Mouse (Mus musculus): Measurements from ENCODE around the gene Ifit2.
A peak's percentile ranks its signal among the peaks of the same experiment; 100 is the strongest.

Gene Ifit2

DNA sequence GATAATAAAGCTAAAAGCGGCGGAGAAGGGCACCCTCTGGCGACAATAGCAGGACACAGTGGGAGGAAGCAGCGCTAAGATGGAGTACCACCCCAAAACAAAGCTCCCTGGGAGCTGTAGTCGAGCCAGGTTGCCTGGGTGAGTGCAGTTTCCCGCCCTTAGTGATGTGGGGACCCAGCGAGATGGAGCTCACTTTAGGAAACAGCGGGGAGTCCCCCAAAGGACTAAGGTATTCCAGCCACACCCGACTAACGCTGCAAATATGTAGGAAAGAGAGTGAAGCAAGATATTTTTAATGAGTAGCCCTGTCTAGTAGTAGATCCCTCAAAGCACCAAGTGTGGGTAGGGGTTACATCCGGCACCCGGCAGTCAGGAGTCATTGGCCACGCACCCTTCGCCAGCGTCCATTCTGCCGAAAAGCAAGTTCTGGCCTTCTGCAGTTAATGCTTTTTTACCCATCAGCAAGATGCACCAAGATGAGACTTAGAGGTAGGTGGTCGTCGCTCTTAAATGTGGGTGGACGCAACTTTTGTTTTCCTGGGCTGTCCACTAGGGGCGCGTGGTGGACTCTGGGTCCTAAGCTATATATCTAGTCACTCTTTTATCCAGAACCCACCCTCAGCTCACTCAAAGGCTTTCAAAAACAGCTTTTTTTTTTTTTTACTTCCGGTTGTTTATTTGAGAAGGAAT lies at the start of gene Ifit2:
Gene Ifit2 (plus strand): TSS at position 161 of the 690 bp plus-strand sequence.
- peak; percentile 58 to 69 for DNase-seq (ENCODE audit: low read depth in 2 of 2, low spot score in 2 of 2)

DNA sequence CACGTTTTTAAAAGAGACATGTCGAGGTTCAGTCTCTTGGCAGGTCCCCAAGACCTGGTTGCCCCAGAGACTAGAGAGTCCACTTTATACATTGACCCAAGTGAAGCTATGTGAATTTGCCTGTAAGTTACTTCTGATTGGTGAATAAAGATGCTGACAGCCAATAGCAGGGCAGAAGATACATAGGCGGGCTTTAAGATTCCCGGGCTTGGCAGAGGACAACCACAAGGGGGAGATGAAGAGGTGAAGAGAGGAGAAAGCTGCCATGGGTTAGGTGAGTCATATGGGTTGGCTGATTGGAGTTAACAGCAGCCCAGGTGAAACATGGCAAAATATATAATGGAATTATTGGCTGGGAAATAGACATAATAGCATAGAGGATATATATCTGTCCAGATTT lies 49.7 kb upstream of the Ifit2 start:
- DNase-seq (ENCODE audit: low read depth in 2 of 2, low spot score in 2 of 2): peak; percentile 78 to 87

DNA sequence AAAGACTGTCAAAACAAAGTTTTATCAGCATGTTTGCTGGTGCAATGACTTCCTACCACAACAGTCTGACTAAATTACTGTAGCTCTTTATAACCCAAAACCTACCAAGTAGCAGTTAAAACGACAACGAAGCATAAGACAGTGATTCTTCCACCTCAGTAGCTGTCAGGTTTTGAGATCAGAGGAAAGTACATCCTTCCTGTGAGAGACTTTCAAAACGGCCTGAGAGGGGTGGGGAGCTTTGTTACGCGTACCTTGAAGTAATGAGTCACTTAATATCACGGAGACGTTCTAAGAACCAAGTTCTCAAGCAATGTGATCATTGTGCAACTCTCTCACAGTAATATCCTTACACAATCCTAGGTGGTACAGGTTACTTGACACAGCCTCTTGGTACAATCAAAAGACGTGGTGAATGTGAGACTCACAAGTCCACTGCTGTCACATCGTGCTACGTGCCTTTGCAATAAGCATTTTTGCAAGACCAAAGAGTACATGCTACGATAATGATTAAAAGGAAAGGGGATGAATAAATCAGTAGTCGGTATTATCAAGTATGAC lies 45.3 kb upstream of the Ifit2 start:
- DNase-seq (ENCODE audit: low read depth in 2 of 2, low spot score in 2 of 2): peak in 1 of 2 experiments; percentile 35

DNA sequence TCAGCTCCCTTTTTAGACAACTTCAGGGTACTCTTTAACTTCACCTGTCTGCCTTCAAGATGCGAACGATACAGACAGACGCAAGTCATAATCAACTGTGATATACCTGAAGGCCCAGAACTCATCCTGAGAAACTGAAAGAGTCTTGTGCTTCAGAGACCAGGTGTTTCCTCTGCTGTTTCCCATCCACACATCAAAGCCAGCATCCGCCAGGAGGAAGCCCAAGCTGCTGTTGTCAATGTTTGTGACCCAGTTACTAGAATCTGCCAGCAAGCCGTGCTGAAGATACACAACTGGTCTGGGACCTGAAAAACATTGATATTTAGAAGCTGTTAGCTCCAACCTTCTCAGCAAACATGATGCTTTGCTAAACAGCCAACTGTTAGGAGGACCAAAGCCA lies 39.8 kb upstream of the Ifit2 start:
- peak; percentile 25 to 40 for DNase-seq (ENCODE audit: low read depth in 2 of 2, low spot score in 2 of 2)

DNA sequence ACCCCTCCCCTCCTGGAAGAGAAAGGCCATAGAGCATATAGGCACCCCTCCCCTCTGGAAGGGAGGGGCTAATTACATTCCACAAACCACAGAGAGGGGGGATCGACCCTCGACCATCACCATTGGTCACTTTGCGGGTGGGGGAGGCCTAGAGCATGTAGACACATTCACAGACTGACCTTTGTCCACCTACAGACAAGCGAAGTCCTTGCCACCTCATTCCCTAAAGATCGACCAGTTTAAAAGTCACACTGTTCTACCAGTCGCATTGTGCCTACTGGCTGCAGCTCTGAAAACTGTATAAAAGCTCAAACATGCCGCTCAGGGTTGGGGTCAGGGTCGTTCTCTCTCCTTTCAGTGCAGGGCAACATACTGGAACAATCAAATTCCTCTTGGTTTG lies 39.0 kb upstream of the Ifit2 start:
- no peak for DNase-seq (ENCODE audit: low read depth in 2 of 2, low spot score in 2 of 2)

DNA sequence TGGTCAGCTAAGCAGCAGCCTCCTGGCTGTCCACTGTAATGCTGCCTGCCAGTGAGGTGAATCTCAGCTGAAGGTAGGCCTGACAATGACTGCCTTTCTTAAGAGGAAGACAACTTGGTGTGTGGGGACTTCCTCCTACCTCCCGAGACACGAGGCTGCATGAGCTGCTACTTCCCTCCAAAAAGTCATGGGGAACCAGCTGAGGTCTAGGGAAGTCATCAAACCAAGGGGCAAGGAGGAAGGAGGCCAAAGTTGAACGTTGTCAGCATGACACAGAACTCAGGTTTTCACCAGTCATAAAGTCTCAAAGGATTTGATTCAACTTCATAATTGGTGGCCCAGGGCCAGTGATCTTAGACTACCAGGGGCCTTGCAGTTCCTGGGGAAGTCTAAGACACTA lies 34.8 kb upstream of the Ifit2 start:
- no peak for DNase-seq (ENCODE audit: low read depth in 2 of 2, low spot score in 2 of 2)

DNA sequence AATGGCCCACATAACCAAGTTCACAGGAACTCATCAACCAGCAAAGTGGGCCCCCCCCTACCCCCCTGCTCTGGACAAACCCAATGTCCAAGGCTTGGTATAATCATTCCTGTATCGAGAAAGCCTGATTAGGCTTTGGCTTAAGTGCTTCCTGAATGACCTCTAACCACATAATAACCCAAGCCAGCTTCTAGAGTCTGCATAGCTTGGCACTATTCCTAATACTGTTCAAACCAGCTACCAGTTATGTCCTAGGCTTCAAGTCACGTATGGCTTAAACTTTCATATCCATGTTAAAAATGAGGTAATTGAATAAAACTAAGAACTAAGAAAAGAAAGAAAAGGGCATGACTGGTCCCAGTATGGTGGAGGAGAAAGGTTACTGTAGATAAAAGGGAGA lies 34.1 kb upstream of the Ifit2 start:
- DNase-seq (ENCODE audit: low read depth in 2 of 2, low spot score in 2 of 2): no peak

DNA sequence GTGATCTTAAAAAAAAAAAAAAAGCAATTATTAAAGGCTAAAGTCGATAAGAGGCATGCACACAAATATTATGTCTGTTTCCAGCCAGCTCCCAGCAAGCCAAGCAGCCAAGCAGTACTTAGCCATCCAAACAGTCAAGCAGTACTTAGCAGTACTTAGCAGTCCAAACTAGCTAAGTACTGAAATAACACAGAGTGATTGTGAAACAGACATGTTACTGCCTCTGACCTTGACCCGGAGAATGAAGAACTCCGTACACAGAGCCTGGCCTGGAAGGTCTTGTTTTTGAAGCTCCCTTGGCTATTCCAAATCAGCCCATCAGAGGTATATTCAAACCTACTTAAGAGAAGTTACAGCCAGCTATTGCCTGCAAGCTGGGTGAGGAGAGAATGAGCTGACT lies 33.3 kb upstream of the Ifit2 start:
- no peak for DNase-seq (ENCODE audit: low read depth in 2 of 2, low spot score in 2 of 2)

DNA sequence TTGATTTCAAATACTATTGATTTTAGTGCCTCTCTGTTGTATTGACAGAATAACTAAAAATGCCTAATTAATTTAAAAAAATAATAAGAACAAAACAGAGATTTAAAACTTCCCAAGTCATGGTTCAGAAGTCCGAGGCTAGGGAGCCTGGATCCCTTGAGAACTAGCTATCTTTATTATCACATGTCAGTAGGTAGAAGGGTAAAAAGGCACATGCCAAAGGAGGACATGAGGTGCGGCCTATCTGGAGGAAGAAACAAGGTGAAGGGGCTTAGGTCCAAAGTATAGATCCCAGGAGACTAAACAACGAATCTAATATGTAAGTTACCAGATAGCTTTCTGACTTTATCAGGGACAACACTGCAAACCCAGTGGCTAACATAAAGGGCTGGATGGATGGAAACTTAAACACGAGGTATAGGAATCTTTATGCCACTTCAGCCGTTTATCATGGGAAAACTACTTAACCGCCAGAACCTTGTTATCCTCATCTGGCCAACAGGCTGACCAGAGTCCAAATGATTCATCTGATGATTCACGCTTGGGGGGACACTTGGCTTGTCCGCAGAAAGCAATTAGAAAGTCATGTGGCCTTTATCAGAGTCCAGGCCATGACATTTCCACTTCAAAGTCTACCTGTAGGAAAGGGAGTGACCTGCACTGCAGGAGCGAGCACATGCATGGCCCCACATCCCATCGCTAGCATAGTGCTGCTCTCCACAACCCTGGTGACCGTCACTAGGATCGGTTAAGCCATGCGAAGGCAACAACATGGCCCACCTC lies 32.5 kb upstream of the Ifit2 start:
- no peak for DNase-seq (ENCODE audit: low read depth in 2 of 2, low spot score in 2 of 2)

DNA sequence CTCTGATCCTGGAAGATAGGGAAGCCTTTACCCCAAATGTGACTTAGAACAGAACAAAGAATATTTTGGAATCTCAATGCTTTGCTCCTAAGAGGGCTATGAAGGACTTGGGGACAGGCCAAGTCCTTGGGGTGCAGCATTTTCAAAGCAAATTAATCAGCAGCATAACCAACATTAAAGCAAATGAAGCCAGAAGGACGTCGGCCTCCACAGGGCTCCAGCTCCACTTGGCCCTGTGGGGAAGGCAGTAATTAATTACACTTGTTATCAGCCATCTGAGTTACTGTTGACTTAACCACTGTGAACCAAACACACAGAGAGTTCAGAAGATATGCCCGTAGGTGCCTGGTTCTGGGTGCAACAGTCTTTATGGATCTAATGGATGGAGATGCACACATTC lies 31.7 kb upstream of the Ifit2 start:
- no peak for DNase-seq (ENCODE audit: low read depth in 2 of 2, low spot score in 2 of 2)

DNA sequence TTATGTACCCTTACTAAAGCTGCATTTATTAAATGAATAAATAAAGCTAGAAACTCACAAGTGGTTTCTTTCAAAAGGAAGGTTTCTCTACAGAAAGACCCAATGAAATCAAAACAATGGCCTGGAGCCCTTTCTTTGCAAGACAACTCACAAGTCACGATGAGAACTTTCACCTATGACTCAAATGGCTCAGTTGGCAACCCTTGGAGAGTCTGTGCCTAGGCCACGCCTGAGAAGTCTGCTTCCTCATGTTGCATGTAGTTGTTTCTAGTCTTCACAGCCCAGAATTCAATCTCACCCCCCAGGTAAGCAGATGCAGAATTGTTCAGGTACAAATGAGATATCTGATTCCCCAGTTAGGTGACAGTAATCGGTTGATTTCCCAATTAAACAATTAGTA lies 30.8 kb upstream of the Ifit2 start:
- DNase-seq (ENCODE audit: low read depth in 2 of 2, low spot score in 2 of 2): no peak

DNA sequence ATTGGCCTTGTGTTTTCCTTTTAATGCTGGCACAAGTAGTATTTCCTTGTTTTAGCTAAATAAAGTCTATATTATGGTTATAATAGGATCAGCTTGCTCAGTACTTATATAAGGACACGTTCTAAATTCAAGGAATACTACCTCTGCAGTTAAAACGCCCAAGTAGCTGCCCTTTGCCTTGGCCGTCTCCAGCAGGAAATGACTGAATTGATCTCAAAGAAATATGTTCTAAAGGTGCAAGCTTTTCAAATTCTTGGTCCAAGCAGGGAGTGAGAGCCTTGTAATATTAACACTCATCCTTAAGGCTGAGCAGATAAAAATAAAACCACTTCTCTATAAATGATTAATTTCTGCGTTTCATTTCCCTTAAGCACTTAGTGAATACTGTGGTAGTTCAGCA lies 30.4 kb upstream of the Ifit2 start:
- no peak for DNase-seq (ENCODE audit: low read depth in 2 of 2, low spot score in 2 of 2)

DNA sequence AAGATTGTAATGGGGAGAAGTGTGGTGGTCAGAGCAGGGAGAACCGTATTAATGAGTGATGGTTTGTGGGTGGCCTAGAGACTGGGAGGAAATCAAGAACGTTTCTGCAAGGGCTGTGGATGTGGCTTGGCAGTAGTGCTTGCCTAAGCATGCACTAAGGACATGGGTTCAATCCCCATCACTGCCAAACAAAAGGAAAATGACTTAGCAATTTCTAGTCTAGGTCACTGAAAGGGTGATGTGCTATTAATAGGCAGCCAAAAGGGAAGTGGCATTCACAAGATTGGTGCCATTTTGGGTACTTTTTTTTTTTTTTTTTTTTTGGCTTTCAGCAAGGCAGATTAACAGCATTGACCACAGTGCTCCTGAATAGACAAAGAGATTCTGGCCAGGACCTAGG lies 29.1 kb upstream of the Ifit2 start:
- no peak for DNase-seq (ENCODE audit: low read depth in 2 of 2, low spot score in 2 of 2)

DNA sequence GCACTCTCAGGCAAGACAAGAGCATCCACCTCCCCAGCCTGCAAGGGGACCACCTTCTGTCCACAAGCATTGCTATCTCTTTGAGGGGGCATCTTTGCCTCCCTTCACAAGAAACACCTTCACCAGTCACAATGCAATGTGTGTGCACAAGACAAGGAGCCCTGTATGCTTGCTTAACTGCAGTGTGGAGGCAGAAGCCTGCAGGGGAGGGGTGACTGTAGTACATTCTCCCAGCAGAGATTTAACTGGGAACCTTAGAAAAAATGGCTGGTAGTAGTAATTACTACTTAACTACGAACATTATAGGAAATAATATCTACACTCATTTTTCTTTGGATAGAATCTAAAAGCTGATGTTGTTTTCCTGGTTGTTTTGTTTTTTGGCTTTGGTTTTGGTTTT lies 28.5 kb upstream of the Ifit2 start:
- DNase-seq (ENCODE audit: low read depth in 2 of 2, low spot score in 2 of 2): no peak

DNA sequence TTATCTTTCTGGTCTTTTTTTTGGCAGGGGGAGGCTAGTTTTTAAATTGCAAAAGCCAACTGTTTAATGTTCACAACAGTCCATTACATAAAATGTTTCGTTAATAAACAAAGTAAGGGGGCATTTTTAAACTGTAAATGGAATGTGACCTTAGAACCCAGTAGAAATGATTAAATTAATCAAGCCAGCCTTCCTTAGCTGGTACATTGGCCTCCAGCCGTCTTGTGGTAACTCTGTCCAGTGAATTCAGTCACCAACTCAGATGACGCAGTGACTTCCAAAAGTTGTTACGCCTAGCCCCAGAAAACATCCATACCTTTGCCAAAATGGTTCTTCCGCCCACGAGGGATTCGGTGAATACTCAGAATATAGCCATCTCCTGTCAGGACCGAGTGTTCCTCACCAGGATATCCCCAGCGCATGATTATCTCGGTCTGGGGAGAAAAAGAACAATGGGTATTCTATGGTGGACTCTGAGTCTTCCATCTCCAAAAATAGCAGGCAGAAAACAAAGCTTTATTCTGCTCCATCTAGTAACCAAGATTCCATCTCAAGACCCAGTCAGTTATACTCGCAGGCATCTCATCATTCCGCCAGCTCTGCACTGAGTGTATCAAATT lies 27.3 kb upstream of the Ifit2 start:
- DNase-seq (ENCODE audit: low read depth in 2 of 2, low spot score in 2 of 2): no peak

DNA sequence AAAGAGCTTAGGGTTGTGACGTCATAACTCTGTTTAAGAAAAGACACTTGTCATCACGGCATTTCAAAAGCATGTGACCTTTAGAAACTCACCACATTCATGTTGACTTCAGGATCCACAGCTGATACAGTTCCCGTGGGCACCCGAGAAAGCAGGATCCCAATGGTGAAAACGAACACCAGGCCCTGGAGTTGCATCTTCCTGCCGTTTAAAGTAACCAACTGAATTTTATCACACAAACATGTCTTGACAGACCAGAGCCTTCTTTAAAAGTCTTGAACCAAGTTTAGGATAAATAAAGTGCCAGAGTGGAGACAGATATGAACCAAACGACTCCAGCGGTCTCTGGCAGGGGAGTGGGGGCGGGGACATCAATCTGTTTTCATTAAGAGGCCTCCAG lies 25.8 kb upstream of the Ifit2 start:
- no peak for DNase-seq (ENCODE audit: low read depth in 2 of 2, low spot score in 2 of 2)

DNA sequence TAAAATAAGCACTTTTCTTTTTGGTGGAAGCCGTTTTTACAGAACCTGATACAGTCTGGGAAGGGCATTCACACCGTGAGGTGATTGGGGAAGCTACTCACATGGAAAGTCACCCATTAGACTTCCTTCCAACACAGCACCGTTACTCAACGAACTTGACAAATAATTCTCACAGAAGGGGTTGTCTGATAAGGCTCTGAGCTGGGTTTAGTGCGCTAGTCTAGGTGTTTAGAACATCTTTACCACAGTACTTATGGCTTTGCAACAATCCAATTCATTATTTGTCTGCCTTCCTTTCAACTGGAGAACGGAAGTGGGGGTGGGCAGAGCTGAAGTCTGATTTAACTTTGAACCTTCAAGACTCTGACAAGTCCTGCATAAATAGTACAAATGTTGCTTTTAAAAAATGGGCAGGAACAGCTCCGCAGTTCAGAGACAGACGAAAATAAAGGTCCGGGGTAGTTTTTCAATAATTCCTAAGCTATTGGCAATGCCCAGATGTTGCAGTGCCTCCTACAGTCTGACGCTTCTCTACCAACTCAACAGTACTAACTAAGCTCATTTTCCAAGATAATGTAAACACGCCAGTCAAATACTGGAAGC lies 24.1 kb upstream of the Ifit2 start:
- peak; percentile 29 to 39 for DNase-seq (ENCODE audit: low read depth in 2 of 2, low spot score in 2 of 2)

DNA sequence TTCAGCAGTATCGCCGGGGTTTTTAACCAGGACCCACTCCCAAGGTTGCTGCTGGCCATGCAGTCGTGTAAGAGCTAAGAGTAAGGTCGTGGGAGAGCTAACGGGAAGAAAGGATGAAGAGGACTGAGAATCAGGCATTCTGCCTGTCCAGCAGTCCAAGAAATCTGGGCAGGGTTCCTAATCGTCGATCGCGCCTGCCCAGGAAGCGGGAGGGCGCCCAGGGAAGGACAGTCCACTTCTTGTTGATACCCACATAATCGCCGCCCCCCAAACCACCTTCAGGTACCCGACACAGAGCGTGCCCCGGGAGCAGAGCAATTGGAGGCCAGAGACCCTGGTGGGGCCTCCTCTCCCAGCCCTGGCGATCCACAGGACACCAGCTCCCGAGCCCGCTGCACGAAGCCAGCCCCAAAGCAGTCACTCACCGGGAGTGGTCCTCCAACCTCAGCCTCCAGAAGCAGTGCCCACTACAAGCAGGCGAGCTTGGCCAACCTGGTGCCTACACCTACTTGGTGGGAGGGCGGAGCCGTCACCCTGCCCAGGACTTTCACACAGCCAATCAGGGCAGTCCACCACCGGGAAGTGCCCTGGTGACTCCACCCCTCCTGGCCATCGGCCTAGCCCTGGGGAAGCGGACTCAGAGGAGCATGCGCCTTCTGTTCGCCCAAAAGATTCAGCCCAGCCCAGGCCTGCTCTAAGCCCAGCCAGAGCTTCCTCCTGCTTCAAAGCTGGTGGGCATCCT lies 23.4 kb upstream of the Ifit2 start, which contains the start of gene Lipa:
Gene Lipa (minus strand): TSS at position 534 of the 742 bp plus-strand sequence.
- DNase-seq (ENCODE audit: low read depth in 2 of 2, low spot score in 2 of 2): peak; percentile 78 to 82

DNA sequence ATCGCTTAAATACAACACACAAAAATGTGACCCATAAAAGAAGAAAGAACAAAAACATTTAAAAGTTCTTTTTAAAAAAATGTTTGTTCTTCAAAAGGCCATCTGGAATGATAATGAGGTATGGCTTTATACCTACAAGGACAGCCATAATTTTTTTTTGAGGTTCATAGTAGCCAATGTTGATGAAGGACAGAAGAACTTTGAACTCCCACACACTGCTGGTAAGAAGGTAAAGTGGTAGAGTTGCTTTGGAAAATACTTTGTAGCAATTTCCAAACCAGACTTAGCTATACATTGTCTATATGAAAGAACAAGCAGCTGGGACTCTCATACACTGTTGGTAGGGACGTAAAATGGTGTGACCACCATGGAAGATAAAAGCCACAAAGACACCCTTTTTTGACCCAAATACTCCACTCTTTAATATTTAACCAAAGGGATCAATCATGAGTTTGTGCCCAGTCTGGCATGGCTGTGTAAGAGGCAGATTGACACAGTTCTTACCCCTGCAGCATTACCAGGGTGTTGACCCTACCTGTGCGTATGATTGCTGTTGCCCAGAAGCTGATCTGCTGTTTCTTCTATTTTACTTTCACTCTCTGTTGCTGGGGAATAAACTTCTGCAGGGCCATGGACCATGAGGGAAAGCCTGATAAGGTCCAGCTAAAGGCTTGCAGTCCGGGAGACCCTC lies 18.3 kb upstream of the Ifit2 start:
- no peak for DNase-seq (ENCODE audit: low read depth in 2 of 2, low spot score in 2 of 2)

DNA sequence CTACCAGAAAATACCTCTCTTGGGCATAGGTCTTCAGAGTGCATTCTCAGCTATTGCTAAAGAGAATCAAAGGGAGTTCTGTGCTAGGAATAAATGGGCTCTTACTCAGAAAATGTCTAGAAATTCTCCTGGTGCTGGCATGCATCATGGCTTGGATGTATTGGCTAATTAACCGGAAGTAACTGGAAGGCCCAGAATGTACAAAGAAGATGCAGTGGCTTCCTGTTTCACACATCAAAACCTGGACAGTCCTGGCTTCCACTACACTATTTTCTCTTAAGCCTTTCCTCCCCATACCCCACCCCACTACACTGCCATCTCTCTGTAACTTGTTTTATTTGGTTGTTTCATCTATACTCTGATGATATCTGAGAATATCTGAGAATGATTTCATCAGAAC lies 11.1 kb upstream of the Ifit2 start:
- no peak for DNase-seq (ENCODE audit: low read depth in 2 of 2, low spot score in 2 of 2)

Measured in CD8-positive naive resting alpha-beta T cell, adult 2 months (primary cell).